Mouse (Mus musculus) yolk sac, embryonic 10.5 days (tissue): ENCODE results near the gene Mycbp.

Experiments used
- DNase-seq: peaks from one replicate; pipeline ENCODE4 v3.0.0-alpha.2; 2017; ENCODE audit warnings: low spot score

Gene Mycbp

GRCm38 (mm10) chr4:123904333-123905125 lies at the start of gene Mycbp:
Mycbp (plus strand) TSS chr4:123904832.
- DNase-seq: peak; percentile 98

GRCm38 (mm10) chr4:123856888-123857287 lies 47.7 kb upstream of the Mycbp start:
- no peak for DNase-seq

- DNase-seq: no peak
These were observed 46.5 kb upstream of the Mycbp start for GRCm38 (mm10) chr4:123858090-123858489.

GRCm38 (mm10) chr4:123859379-123859778 lies 45.3 kb upstream of the Mycbp start, which contains the start of gene 4933427I04Rik:
4933427I04Rik (plus strand) TSS chr4:123859679.
- DNase-seq: no peak

GRCm38 (mm10) chr4:123859803-123860202 lies 44.8 kb upstream of the Mycbp start:
- DNase-seq: no peak

- no peak for DNase-seq
These were observed 44.0 kb upstream of the Mycbp start for GRCm38 (mm10) chr4:123860621-123861020.

- DNase-seq: no peak
These were observed 10.9 kb upstream of the Mycbp start for GRCm38 (mm10) chr4:123893726-123894125.

- DNase-seq: no peak
These were observed 10.3 kb upstream of the Mycbp start for GRCm38 (mm10) chr4:123894295-123894694.

- DNase-seq: no peak
These were observed 5.9 kb upstream of the Mycbp start for GRCm38 (mm10) chr4:123898696-123899095.

GRCm38 (mm10) chr4:123903432-123903831 lies 1.2 kb upstream of the Mycbp start:
- no peak for DNase-seq

GRCm38 (mm10) chr4:123905126-123905668 lies 565 bp downstream of the Mycbp start:
- DNase-seq: no peak

- DNase-seq: no peak
These were observed 6.9 kb downstream of the Mycbp start for GRCm38 (mm10) chr4:123911503-123911902.

- DNase-seq: no peak
These were observed 7.8 kb downstream of the Mycbp start for GRCm38 (mm10) chr4:123912431-123912830.

- peak; percentile 99 for DNase-seq
These were observed 12.3 kb downstream of the Mycbp start, which contains the start of gene Rragc for GRCm38 (mm10) chr4:123916748-123917547. Rragc (plus strand) TSS chr4:123917446.

GRCm38 (mm10) chr4:123917548-123918140 lies 13.0 kb downstream of the Mycbp start, which contains the start of gene 4930535I16Rik:
4930535I16Rik (minus strand) TSS chr4:123918022.
- peak; percentile 55 for DNase-seq

GRCm38 (mm10) chr4:123918851-123919250 lies 14.2 kb downstream of the Mycbp start:
- no peak for DNase-seq

- DNase-seq: no peak
These were observed 16.5 kb downstream of the Mycbp start for GRCm38 (mm10) chr4:123921055-123921565.

- no peak for DNase-seq
These were observed 23.3 kb downstream of the Mycbp start for GRCm38 (mm10) chr4:123927961-123928360.

- DNase-seq: no peak
These were observed 25.4 kb downstream of the Mycbp start for GRCm38 (mm10) chr4:123929994-123930393.

- no peak for DNase-seq
These were observed 29.7 kb downstream of the Mycbp start for GRCm38 (mm10) chr4:123934306-123934705.

GRCm38 (mm10) chr4:123936059-123936458 lies 31.4 kb downstream of the Mycbp start:
- DNase-seq: no peak

GRCm38 (mm10) chr4:123939838-123940237 lies 35.2 kb downstream of the Mycbp start:
- DNase-seq: peak; percentile 53
